Mouse (Mus musculus) forebrain, postnatal 0 days (tissue): ENCODE results near the gene Ubtf. TPM values are rescaled to one million over a fixed set of nuclear protein-coding genes. Genes with fewer than 3 reads are reported as not detected.

ENCODE experiments used
- ATAC-seq: fragments of 200-750 bp; cut with Nextera tagmentation; 2 replicates; pipeline ENCODE4 v1.8.0; 2017; ENCODE audit warnings: mild to moderate bottlenecking, moderate library complexity
- DNase-seq: peaks from one replicate; pipeline ENCODE4 v3.0.0-alpha.2; 2015
- H3K27ac ChIP-seq: fragments of 300-500 bp; sonication (generic); 2 replicates; pipeline ENCODE4 v1.5.1; 2014; ENCODE audit warnings: low read depth, mild to moderate bottlenecking, antibody characterized with exemption, low read length, moderate library complexity, mixed read lengths
- H3K27me3 ChIP-seq: fragments of 300-500 bp; sonication (generic); 2 replicates; pipeline ENCODE4 v1.6.1; 2014; ENCODE audit warnings: mild to moderate bottlenecking, low read length, mixed read lengths; ENCODE audit not compliant: insufficient read depth
- H3K36me3 ChIP-seq: fragments of 300-500 bp; sonication (generic); 2 replicates; pipeline ENCODE4 v1.6.1; 2014; ENCODE audit warnings: mild to moderate bottlenecking, moderate library complexity; ENCODE audit not compliant: insufficient read depth
- H3K4me1 ChIP-seq: fragments of 300-500 bp; sonication (generic); 2 replicates; pipeline ENCODE4 v1.6.1; 2014; ENCODE audit warnings: antibody characterized with exemption; ENCODE audit not compliant: insufficient read depth
- H3K4me2 ChIP-seq: fragments of 300-500 bp; sonication (generic); 2 replicates; pipeline ENCODE4 v1.6.1; 2014; ENCODE audit warnings: low read depth, mild to moderate bottlenecking, moderate library complexity
- H3K4me3 ChIP-seq: fragments of 300-500 bp; sonication (generic); 2 replicates; pipeline ENCODE4 v1.5.1; 2014; ENCODE audit warnings: low read depth, low read length, mixed read lengths
- H3K9ac ChIP-seq: fragments of 300-500 bp; sonication (generic); 2 replicates; pipeline ENCODE4 v1.6.1; 2014; ENCODE audit warnings: mild to moderate bottlenecking
- H3K9me3 ChIP-seq: fragments of 300-500 bp; sonication (generic); 2 replicates; pipeline ENCODE4 v1.6.1; 2016; ENCODE audit warnings: low read length
- CTCF ChIP-seq: sonication (generic); IDR thresholded peaks from 2 replicates; pipeline ENCODE4 v1.5.1; 2016; ENCODE audit warnings: antibody characterized with exemption, control low read depth, low read depth
- WGBS: fragments of 180-500 bp; shearing (Covaris S2); extraction: QIAGEN DNeasy Blood & Tissue Kit; methylation state at CpG from one replicate; pipeline ENCODE4 v1.1.7; 2014; 5-methylcytosine and 5-hydroxymethylcytosine counted together
- polyA plus RNA-seq: library from polyadenylated mRNA; unstranded; fragments of >200 nt; fragmentation: Nextera tagmentation; extraction: Ambion mirVana; gene quantifications from 2 replicates; pipeline ENCODE4 v1.2.1, GENCODE M21; 2015
- total RNA-seq: library from RNA; depleted of rRNA; stranded (reverse); fragments of >200 nt; gene quantifications from 2 replicates; pipeline ENCODE4 v1.2.3, GENCODE M21; 2014

Gene Ubtf
- total and polyA plus RNA-seq, 2 experiments from 2014 or later = 78.7 to 94.3 TPM

- no peak overlapping the region for H3K27ac ChIP-seq
- H3K9me3 ChIP-seq = no peaks in the 10 kb centered on the region
- H3K4me1 ChIP-seq = peaks cover 12% of the 10 kb centered on the region
- TF ChIP-seq CTCF = no peak
- no peak overlapping the region for H3K4me3 ChIP-seq
- no peaks in the 10 kb centered on the region for H3K27me3 ChIP-seq
- ATAC-seq = no peak
- WGBS = 59% methylated on average over 6 of the region's 6 CpGs
- peaks cover 62% of the 10 kb centered on the region for H3K36me3 ChIP-seq
- no peak overlapping the region for H3K4me2 ChIP-seq
- no peak overlapping the region for H3K9ac ChIP-seq
- DNase-seq = no peak
Measured at GRCm38 (mm10) chr11:102289511-102290100, 29.9 kb downstream of the Ubtf start.

GRCm38 (mm10) chr11:102288913-102289312, 30.6 kb downstream of the Ubtf start:
- WGBS = 76% methylated on average over 2 of the region's 2 CpGs
- Histone ChIP-seq H3K27me3 (no peaks in the 10 kb centered on the region), H3K4me2 (no peak overlapping the region), H3K27ac (no peak overlapping the region), H3K4me3 (no peak overlapping the region), H3K9me3 (no peaks in the 10 kb centered on the region), H3K9ac (no peak overlapping the region), H3K36me3 (peaks cover 57% of the 10 kb centered on the region), H3K4me1 (peaks cover 11% of the 10 kb centered on the region; the same call in 1 of the 2 replicates)
- no peak for DNase-seq
- no peak for TF ChIP-seq CTCF
- no peak for ATAC-seq

GRCm38 (mm10) chr11:102288027-102288804, 31.3 kb downstream of the Ubtf start:
- no peak for DNase-seq
- no peak overlapping the region for H3K9ac ChIP-seq
- no peaks in the 10 kb centered on the region for H3K9me3 ChIP-seq
- ATAC-seq = no peak
- no peak overlapping the region for H3K27ac ChIP-seq
- peaks cover 11% of the 10 kb centered on the region; the same call in 1 of the 2 replicates for H3K4me1 ChIP-seq
- WGBS = 87% methylated on average over 8 of the region's 8 CpGs
- H3K4me3 ChIP-seq = no peak overlapping the region
- H3K4me2 ChIP-seq = no peak overlapping the region
- H3K27me3 ChIP-seq = no peaks in the 10 kb centered on the region
- TF ChIP-seq CTCF = peak; percentile 23; the same call in 1 of the 2 replicates
- H3K36me3 ChIP-seq = peaks cover 54% of the 10 kb centered on the region

- no peak overlapping the region for H3K4me2 ChIP-seq
- no peak for TF ChIP-seq CTCF
- 85% methylated on average over 8 of the region's 8 CpGs for WGBS
- H3K27ac ChIP-seq = no peak overlapping the region
- peaks cover 11% of the 10 kb centered on the region; the same call in 1 of the 2 replicates for H3K4me1 ChIP-seq
- no peak for DNase-seq
- H3K27me3 ChIP-seq = no peaks in the 10 kb centered on the region
- H3K36me3 ChIP-seq = peaks cover 47% of the 10 kb centered on the region
- H3K4me3 ChIP-seq = no peak overlapping the region
- H3K9ac ChIP-seq = no peak overlapping the region
- H3K9me3 ChIP-seq = no peaks in the 10 kb centered on the region
- ATAC-seq = no peak
Measured at GRCm38 (mm10) chr11:102287485-102287884, 32.1 kb downstream of the Ubtf start.

GRCm38 (mm10) chr11:102285095-102285834, 34.3 kb downstream of the Ubtf start:
- DNase-seq (no peak), ATAC-seq (peak; percentile 57)
- peaks cover 11% of the 10 kb centered on the region; the same call in 1 of the 2 replicates for H3K4me1 ChIP-seq
- H3K36me3 ChIP-seq = peaks cover 27% of the 10 kb centered on the region
- peak overlapping the region; percentile 81 for H3K27ac ChIP-seq
- no peak for TF ChIP-seq CTCF
- H3K4me3 ChIP-seq = peak overlapping the region; percentile 73
- WGBS = 5% methylated on average over 31 of the region's 31 CpGs
- H3K27me3 ChIP-seq = no peaks in the 10 kb centered on the region
- H3K9me3 ChIP-seq = no peaks in the 10 kb centered on the region
- peak overlapping the region; percentile 79 for H3K4me2 ChIP-seq
- H3K9ac ChIP-seq = peak overlapping the region; percentile 70

GRCm38 (mm10) chr11:102284501-102285094, 34.9 kb downstream of the Ubtf start, which contains the start of gene Tmub2:
TSS of gene Tmub2 (plus strand) at chr11:102284931.
- peak; percentile 13; the same call in 1 of the 2 replicates for TF ChIP-seq CTCF
- Histone ChIP-seq H3K9ac (peak within 1 kb of the TSS; percentile 70), H3K27ac (peak within 1 kb of the TSS; percentile 81), H3K36me3 (peaks cover 20% of the 10 kb centered on the region), H3K4me3 (peak within 1 kb of the TSS; percentile 73), H3K9me3 (no peaks in the 10 kb centered on the region), H3K27me3 (no peaks in the 10 kb centered on the region), H3K4me1 (peaks cover 11% of the 10 kb centered on the region; the same call in 1 of the 2 replicates), H3K4me2 (peak within 1 kb of the TSS; percentile 79)
- WGBS = under 1% methylated on average over 32 of the region's 32 CpGs
- DNase-seq = peak; percentile 98
- peak; percentile 96 for ATAC-seq
